Mouse (Mus musculus): ENCODE measurements around the gene Emc1. TPM values are rescaled to one million over a fixed set of nuclear protein-coding genes. Genes with fewer than 3 reads are reported as not detected.

Emc1 gene
- total RNA-seq, 2 experiments from 2014 or later = 46.8 to 50.1 TPM

Small RNAs within 50 kb of the gene (microRNA-seq; reads per million reads assigned to microRNA genes)
- 0 to 0.69 reads per million in 2 experiments for gene Gm24245
- gene Gm25732 = 0 to 0.35 reads per million in 2 experiments

Other genes starting within 250 kb of the Emc1 start
- gene Minos1, start 221.5 kb upstream of the Emc1 start, total RNA-seq (2021) = 100 to 1,000 TPM; 588 to 656 TPM
- gene Capzb, start 159.7 kb upstream of the Emc1 start, total RNA-seq (2021) = 100 to 1,000 TPM; 423 to 429 TPM
- 1 to 10 TPM; 3.9 TPM for gene Pqlc2, start 41.9 kb upstream of the Emc1 start, total RNA-seq (2021)
- gene Akr7a5, start 41.8 kb upstream of the Emc1 start, total RNA-seq (2021) = 10 to 100 TPM; 28.4 to 32.9 TPM
- 10 to 100 TPM; 46.5 to 47.7 TPM for gene Mrto4, start within 50 bp of the Emc1 start, total RNA-seq (2021)
- 100 to 1,000 TPM; 124 to 126 TPM for gene Ubr4, start within 50 bp of the Emc1 start, total RNA-seq (2021)
- 10 to 100 TPM; 14.2 to 14.6 TPM for gene Iffo2, start 178.0 kb downstream of the Emc1 start, total RNA-seq (2021)

Data from heart, postnatal 4 days (tissue).